Mouse (Mus musculus) liver, adult 10 weeks (tissue): ENCODE data around the gene Atr. TPM values are rescaled to one million over a fixed set of nuclear protein-coding genes. Genes with fewer than 3 reads are reported as not detected.

Source experiments
- polyA plus RNA-seq: library from polyadenylated mRNA; stranded (reverse); fragments of 350-450 nt; fragmentation: Illumina TruSeq; extraction: RNeasy Lipid Tissue Mini Kit (QIAGEN cat#74804); gene quantifications from one replicate; pipeline ENCODE4 v1.2.3, GENCODE M21; 2014; ENCODE audit warnings: low read depth, low replicate concordance

The Atr gene
- 7.2 TPM for polyA plus RNA-seq

DNA sequence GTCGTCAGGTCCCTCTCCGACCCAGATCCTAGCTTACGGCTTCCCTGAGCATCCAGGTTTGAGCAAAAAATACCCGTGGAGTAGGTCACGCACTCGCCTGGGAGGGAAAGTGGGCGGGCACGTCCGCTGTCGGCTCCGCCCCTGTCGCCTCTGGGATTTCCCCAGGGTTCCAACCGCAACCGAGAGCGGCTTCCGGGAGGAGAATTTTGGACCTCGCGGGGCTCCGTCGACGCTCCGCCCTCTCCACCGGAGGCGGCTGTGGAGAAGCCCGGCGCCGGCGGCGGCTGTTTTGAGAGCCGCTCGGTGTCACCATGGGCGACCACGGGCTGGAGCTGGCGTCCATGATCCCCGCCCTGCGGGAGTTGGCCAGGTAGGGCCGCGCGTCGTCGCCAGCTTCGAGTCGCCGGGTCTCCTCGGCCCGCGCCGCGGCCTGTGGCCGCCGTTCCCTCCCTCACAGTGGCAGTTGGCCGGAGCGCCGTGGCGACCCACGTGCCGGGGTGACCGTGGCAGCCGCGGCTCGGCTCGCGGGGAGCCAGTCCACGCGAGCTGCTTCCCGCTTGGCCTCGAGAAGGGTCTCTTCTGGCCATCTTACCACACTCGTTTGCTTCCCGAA is at the start of gene Atr:
TSS of gene Atr (plus strand) at position 184 of the 613 bp plus-strand sequence.

DNA sequence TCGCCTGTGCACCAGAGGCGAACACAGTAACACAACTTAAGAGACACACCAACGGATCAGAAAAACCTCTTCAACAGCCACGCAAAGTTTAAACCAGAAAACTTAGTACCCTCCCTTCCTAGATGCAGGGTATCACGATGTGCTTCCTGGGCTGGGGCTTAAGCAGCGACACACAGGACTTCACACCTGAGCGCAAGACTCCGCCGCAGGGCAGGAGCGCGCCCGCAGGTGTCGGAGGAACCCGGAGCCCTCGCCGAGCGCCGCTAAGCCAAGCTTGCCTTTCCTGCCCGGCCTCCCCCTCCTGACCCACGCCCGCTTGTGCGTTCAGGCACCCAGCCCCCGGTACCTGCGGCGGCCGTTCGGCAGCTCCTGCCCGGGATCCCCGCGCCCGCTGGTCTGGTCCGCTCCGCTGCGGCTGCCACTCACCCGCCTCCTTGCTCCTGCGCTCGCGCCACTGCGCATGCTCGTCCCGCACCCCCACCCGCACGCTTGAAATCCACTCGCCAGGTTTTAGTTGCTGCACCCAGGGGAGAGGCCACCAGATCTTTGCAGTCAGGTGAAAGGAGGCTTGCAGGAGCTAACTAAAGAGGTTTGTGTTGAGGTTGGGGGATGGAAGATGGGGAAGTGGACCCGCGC is 12.5 kb upstream of the Atr start, which contains the start of gene Pls1:
TSS of gene Pls1 (minus strand) at position 487 of the 636 bp plus-strand sequence.

GRCm38 (mm10) chr9:95954585-95955461 is 97.4 kb downstream of the Atr start, which contains the start of gene Xrn1:
TSS of gene Xrn1 (plus strand) at chr9:95954760.

Other genes with a start within 250 kb of the Atr start
- gene Pcolce2, start 220.0 kb upstream of the Atr start, polyA plus RNA-seq: 0.77 TPM
- 0.29 TPM for gene Trpc1, start 107.2 kb upstream of the Atr start, polyA plus RNA-seq
- 3.7 TPM for gene Pls1, start 12.3 kb upstream of the Atr start, polyA plus RNA-seq
- 6.9 TPM for gene Xrn1, start 97.2 kb downstream of the Atr start, polyA plus RNA-seq